In the genomic region with DNA sequence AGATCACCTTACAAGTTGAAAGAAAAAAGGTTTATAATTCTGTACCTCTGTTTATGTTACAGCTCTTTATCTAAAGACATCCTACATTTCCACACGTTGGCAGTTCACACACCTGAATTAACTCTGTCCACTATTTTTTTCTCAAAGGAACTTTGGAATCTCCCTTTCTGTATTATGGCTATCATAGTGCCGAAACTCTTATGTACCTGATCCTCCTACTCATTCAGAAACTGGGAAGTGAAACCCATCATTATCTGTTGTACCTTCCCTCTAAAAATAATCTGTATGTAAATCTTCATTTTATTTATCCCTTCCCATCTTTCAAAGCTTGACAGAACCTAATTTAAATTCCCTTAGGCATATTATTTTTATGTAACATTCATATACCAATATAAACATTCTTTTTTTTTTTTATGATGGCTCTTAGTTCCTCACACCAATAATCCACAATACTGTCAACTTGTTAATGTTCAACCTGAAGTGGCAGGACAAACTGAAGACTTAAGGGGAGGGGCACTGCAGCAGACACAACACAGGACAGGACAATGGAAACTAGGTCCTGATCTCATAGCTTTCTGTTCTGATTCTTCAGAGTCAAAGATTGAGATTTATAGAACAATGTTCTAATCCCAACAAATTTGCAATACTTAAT, we compare ENCODE assay signal across 21 mouse cellular contexts. TPM values are rescaled to one million over a fixed set of nuclear protein-coding genes. Genes with fewer than 3 reads are reported as not detected.
DNase-seq lines count a peak whose midpoint lies in the region; ATAC-seq lines count a peak whose summit lies in the region.
"Had no signal": no experiment of that assay in that cellular context is flagged by ENCODE, and none has a peak within 500 bp of the region (broad histone marks: within the 10 kb centered on the region; RNA-seq: fewer than 3 reads in every experiment).

No protein-coding gene starts in this region.

- no peaks in the 10 kb centered on the region for H3K4me1 ChIP-seq in forebrain, embryonic 14.5 days (ENCODE audit: control insufficient read depth, insufficient read depth, low read length)
- no peaks in the 10 kb centered on the region; the same call in 1 of the 2 replicates for H3K4me1 ChIP-seq in forebrain, embryonic 16.5 days (replicated peaks; ENCODE audit: control insufficient read depth, insufficient read depth, low read length)
- H3K4me1 ChIP-seq in kidney, embryonic 16.5 days (ENCODE audit: insufficient read depth, low read length) = no peaks in the 10 kb centered on the region
- H3K4me1 ChIP-seq in midbrain, embryonic 15.5 days = no peaks in the 10 kb centered on the region
- no peaks in the 10 kb centered on the region for H3K4me1 ChIP-seq in midbrain, embryonic 14.5 days (ENCODE audit: control insufficient read depth, insufficient read depth, low read length)
- H3K4me1 ChIP-seq: forebrain, embryonic 10.5 days had no signal

- no peak overlapping the region for H3K27ac ChIP-seq in forebrain, embryonic 14.5 days (ENCODE audit: low read depth, low read length)
- H3K27ac ChIP-seq in forebrain, embryonic 16.5 days (ENCODE audit: low read length) = no peak overlapping the region
- H3K27ac ChIP-seq in kidney, embryonic 16.5 days (ENCODE audit: low read length) = no peak overlapping the region
- 0 out of 2 replicates have a peak overlapping the region, but pooled peaks have one; percentile 42 for H3K27ac ChIP-seq in midbrain, embryonic 15.5 days
- no peak overlapping the region for H3K27ac ChIP-seq in midbrain, embryonic 14.5 days (replicated peaks; ENCODE audit: low read depth, low read length)
- H3K27ac ChIP-seq: forebrain, embryonic 10.5 days; gastrocnemius, adult 2 months; hindbrain, embryonic 13.5 days had no signal

- H3K27me3 ChIP-seq in forebrain, embryonic 14.5 days (replicated peaks; ENCODE audit: control insufficient read depth, insufficient read depth, low read length) = no peaks in the 10 kb centered on the region
- H3K27me3 ChIP-seq in forebrain, embryonic 16.5 days (replicated peaks; ENCODE audit: control insufficient read depth, insufficient read depth, low read length) = no peaks in the 10 kb centered on the region
- no peaks in the 10 kb centered on the region for H3K27me3 ChIP-seq in kidney, embryonic 16.5 days (ENCODE audit: insufficient read depth, low read length)
- no peaks in the 10 kb centered on the region for H3K27me3 ChIP-seq in midbrain, embryonic 15.5 days (replicated peaks)
- no peaks in the 10 kb centered on the region for H3K27me3 ChIP-seq in midbrain, embryonic 14.5 days (ENCODE audit: control insufficient read depth, insufficient read depth, low read length)
- H3K27me3 ChIP-seq: hindbrain, embryonic 13.5 days had no signal

- no peak overlapping the region for H3K9ac ChIP-seq in forebrain, embryonic 14.5 days (ENCODE audit: low read length)
- H3K9ac ChIP-seq in forebrain, embryonic 16.5 days (replicated peaks; ENCODE audit: low read depth, low read length) = no peak overlapping the region
- H3K9ac ChIP-seq in kidney, embryonic 16.5 days (replicated peaks; ENCODE audit: low read length) = no peak overlapping the region
- no peak overlapping the region for H3K9ac ChIP-seq in midbrain, embryonic 15.5 days
- H3K9ac ChIP-seq in midbrain, embryonic 14.5 days (replicated peaks; ENCODE audit: low read length) = no peak overlapping the region
- H3K9ac ChIP-seq: forebrain, postnatal 0 days; hindbrain, embryonic 13.5 days had no signal

- WGBS in forebrain, embryonic 14.5 days = 71% methylated on average over 2 of the region's 2 CpGs
- 64% methylated on average over 2 of the region's 2 CpGs for WGBS in forebrain, embryonic 16.5 days
- WGBS in kidney, embryonic 16.5 days = 66% methylated on average over 2 of the region's 2 CpGs
- WGBS in midbrain, embryonic 15.5 days = 64% methylated on average over 2 of the region's 2 CpGs
- 73% methylated on average over 2 of the region's 2 CpGs for WGBS in midbrain, embryonic 14.5 days

- H3K36me3 ChIP-seq in forebrain, embryonic 14.5 days (ENCODE audit: control insufficient read depth, insufficient read depth, low read length) = no peaks in the 10 kb centered on the region
- no peaks in the 10 kb centered on the region for H3K36me3 ChIP-seq in forebrain, embryonic 16.5 days (ENCODE audit: control insufficient read depth, insufficient read depth)
- no peaks in the 10 kb centered on the region for H3K36me3 ChIP-seq in kidney, embryonic 16.5 days (ENCODE audit: insufficient read depth, low read length)
- no peaks in the 10 kb centered on the region for H3K36me3 ChIP-seq in midbrain, embryonic 15.5 days (replicated peaks)
- no peaks in the 10 kb centered on the region for H3K36me3 ChIP-seq in midbrain, embryonic 14.5 days (ENCODE audit: control insufficient read depth, insufficient read depth, low read length)
- H3K36me3 ChIP-seq: forebrain, embryonic 10.5 days; hindbrain, embryonic 13.5 days had no signal

- H3K4me3 ChIP-seq in forebrain, embryonic 14.5 days (ENCODE audit: low read depth, low read length) = no peak overlapping the region
- H3K4me3 ChIP-seq in forebrain, embryonic 16.5 days (replicated peaks; ENCODE audit: low read length) = no peak overlapping the region
- no peak overlapping the region for H3K4me3 ChIP-seq in kidney, embryonic 16.5 days (ENCODE audit: low read length)
- H3K4me3 ChIP-seq in midbrain, embryonic 15.5 days = no peak overlapping the region
- H3K4me3 ChIP-seq in midbrain, embryonic 14.5 days (replicated peaks; ENCODE audit: low read depth, low read length) = no peak overlapping the region
- H3K4me3 ChIP-seq: forebrain, embryonic 10.5 days; gastrocnemius, adult 2 months; hindbrain, embryonic 13.5 days had no signal

- DNase-seq in forebrain, embryonic 14.5 days (ENCODE audit: low spot score) = no peak
- DNase-seq in kidney, adult 9 months = peak; percentile 1
- DNase-seq in midbrain, embryonic 14.5 days = no peak
- DNase-seq in thymus, postnatal 0 days (ENCODE audit: low spot score) = no peak
- DNase-seq in embryo, embryonic 11 days = no peak
- DNase-seq: adrenal gland, adult 2 months; adrenal gland, postnatal 14 days; B cell, adult 2 months; cerebellum, adult 11-12 months; cerebellum, adult 8-10 months; cerebellum, postnatal 36 days; forebrain, postnatal 0 days; gastrocnemius, adult 2 months; gastrocnemius, postnatal 14 days had no signal

- H3K4me2 ChIP-seq in forebrain, embryonic 14.5 days (ENCODE audit: low read length) = no peak overlapping the region
- no peak overlapping the region for H3K4me2 ChIP-seq in forebrain, embryonic 16.5 days (ENCODE audit: low read length)
- H3K4me2 ChIP-seq in kidney, embryonic 16.5 days (replicated peaks; ENCODE audit: low read depth, low read length) = no peak overlapping the region
- H3K4me2 ChIP-seq in midbrain, embryonic 15.5 days = no peak overlapping the region
- H3K4me2 ChIP-seq in midbrain, embryonic 14.5 days (ENCODE audit: low read length) = no peak overlapping the region
- H3K4me2 ChIP-seq: heart, embryonic 11.5 days; hindbrain, embryonic 13.5 days had no signal

- 0 out of 2 replicates have a peak, but pooled peaks have one; percentile 40 for ATAC-seq in forebrain, embryonic 14.5 days
- ATAC-seq in forebrain, embryonic 16.5 days = no peak
- no peak for ATAC-seq in kidney, embryonic 16.5 days (ENCODE audit: low FRiP score, low TSS enrichment)
- no peak for ATAC-seq in midbrain, embryonic 15.5 days (replicated peaks)
- ATAC-seq in midbrain, embryonic 14.5 days (ENCODE audit: low FRiP score, low TSS enrichment) = no peak
- ATAC-seq: forebrain, postnatal 0 days; hindbrain, embryonic 16.5 days had no signal

- H3K9me3 ChIP-seq in forebrain, embryonic 14.5 days (replicated peaks; ENCODE audit: control insufficient read depth, low read length) = no peaks in the 10 kb centered on the region
- no peaks in the 10 kb centered on the region for H3K9me3 ChIP-seq in forebrain, embryonic 16.5 days (ENCODE audit: control insufficient read depth, low read length)
- no peaks in the 10 kb centered on the region for H3K9me3 ChIP-seq in kidney, embryonic 16.5 days (ENCODE audit: low read length)
- H3K9me3 ChIP-seq in midbrain, embryonic 15.5 days = 0 out of 2 replicates have a peak, but pooled peaks cover 2% of the 10 kb centered on the region
- no peaks in the 10 kb centered on the region for H3K9me3 ChIP-seq in midbrain, embryonic 14.5 days (ENCODE audit: control insufficient read depth, low read length)
- H3K9me3 ChIP-seq: forebrain, embryonic 10.5 days; hindbrain, embryonic 13.5 days had no signal

RNA-seq across cellular contexts. Expression of a gene that starts 17.5 kb away (rescaled TPM):
- polyA plus RNA-seq in forebrain, embryonic 14.5 days (2014; fragmentation: Nextera tagmentation; extraction: Ambion mirVana) = 481 and 569 TPM in 2 replicates
- 467 and 583 TPM in 2 replicates for polyA plus RNA-seq in forebrain, embryonic 16.5 days (2015; fragmentation: Nextera tagmentation; extraction: Ambion mirVana)
- polyA plus RNA-seq in kidney, embryonic 16.5 days (2015; fragmentation: Nextera tagmentation; extraction: Ambion mirVana) = 34.4 and 39.2 TPM in 2 replicates
- polyA plus RNA-seq in midbrain, embryonic 15.5 days (2015; fragmentation: Nextera tagmentation; extraction: Ambion mirVana) = 901 and 912 TPM in 2 replicates
- 775 and 949 TPM in 2 replicates for polyA plus RNA-seq in midbrain, embryonic 14.5 days (2014; fragmentation: Nextera tagmentation; extraction: Ambion mirVana)
- polyA plus RNA-seq in thymus, postnatal 0 days (2015; fragmentation: Nextera tagmentation; extraction: Ambion mirVana) = 21.6 and 21.7 TPM in 2 replicates

Comparison
In these comparisons a context has a peak if more than half of its experiments do, and no peak if none do; other contexts are left out.
1. RNA of a gene that starts 17.5 kb away (polyA plus RNA-seq): 901 to 912 TPM in midbrain, embryonic 15.5 days, 775 to 949 TPM in midbrain, embryonic 14.5 days, 467 to 583 TPM in forebrain, embryonic 16.5 days and 481 to 569 TPM in forebrain, embryonic 14.5 days; 34.4 to 39.2 TPM in kidney, embryonic 16.5 days and 21.6 to 21.7 TPM in thymus, postnatal 0 days; every median in the first group is over 10 times any median in the second.